Mouse (Mus musculus): ENCODE results near the gene Btbd9. TPM values are rescaled to one million over a fixed set of nuclear protein-coding genes. Genes with fewer than 3 reads are reported as not detected.

Btbd9 gene
- total and polyA plus RNA-seq, 3 experiments = 24.7 to 33.8 TPM; not detected in 1

GRCm38 (mm10) chr17:30481766-30482165, 94.5 kb downstream of the Btbd9 start:
- no peaks in the 10 kb centered on the region for H3K9me3 ChIP-seq (replicated peaks; ENCODE audit: insufficient read depth, low read length)
- no peak overlapping the region for H3K4me3 ChIP-seq (ENCODE audit: control insufficient read depth in 1 of 2, insufficient read depth in 1 of 2, low read depth in 2 of 2, low read length in 2 of 2)
- H3K4me1 ChIP-seq (ENCODE audit: control insufficient read depth in 1 of 2, insufficient read depth in 2 of 2, low read length in 2 of 2) = no peaks in the 10 kb centered on the region
- H3K27me3 ChIP-seq (ENCODE audit: control insufficient read depth in 1 of 2, insufficient read depth in 2 of 2, low read length in 2 of 2) = no peaks in the 10 kb centered on the region
- H3K27ac ChIP-seq (ENCODE audit: control insufficient read depth, low read depth, low read length) = no peak overlapping the region
- no peaks in the 10 kb centered on the region for H3K79me2 ChIP-seq (ENCODE audit: control insufficient read depth, insufficient read depth, low read length, poor library complexity)
- no peak overlapping the region for H3K9ac ChIP-seq (ENCODE audit: control insufficient read depth, low read depth, low read length, poor library complexity, severe bottlenecking)
- no peak for DNase-seq (ENCODE audit: low read depth, low spot score)
- no peaks in the 10 kb centered on the region; a peak in 1 of 4 replicates for H3K36me3 ChIP-seq (ENCODE audit: control insufficient read depth in 1 of 2, insufficient read depth in 2 of 2, low read length in 2 of 2)
- TF ChIP-seq JUND (IDR thresholded peaks at IDR 0.05; ENCODE audit: low read depth, low read length) = no peak
- no peak for TF ChIP-seq NELFE (IDR thresholded peaks at IDR 0.05; ENCODE audit: low read depth, low read length)
- TF ChIP-seq BHLHE40 (IDR thresholded peaks at IDR 0.05; ENCODE audit: borderline replicate concordance, low read depth, low read length) = no peak
- TF ChIP-seq ZKSCAN1 (IDR thresholded peaks at IDR 0.05; ENCODE audit: low read depth, low read length) = no peak
- TF ChIP-seq RCOR1 (IDR thresholded peaks at IDR 0.05; ENCODE audit: low read depth, low read length) = no peak
- TF ChIP-seq CHD1 (IDR thresholded peaks at IDR 0.05; ENCODE audit: low read depth, low read length) = no peak
- no peak for TF ChIP-seq MXI1 (IDR thresholded peaks at IDR 0.05; ENCODE audit: low read depth, low read length)
- TF ChIP-seq ETS1 (IDR thresholded peaks at IDR 0.05; ENCODE audit: low read depth, low read length) = no peak
- no peak for TF ChIP-seq MAFK (IDR thresholded peaks at IDR 0.05; ENCODE audit: borderline replicate concordance, low read depth, low read length)

- no peak for DNase-seq (ENCODE audit: low read depth, low spot score)
- Histone ChIP-seq H3K79me2 (ENCODE audit: control insufficient read depth, insufficient read depth, low read length, poor library complexity) (no peaks in the 10 kb centered on the region), H3K9ac (ENCODE audit: control insufficient read depth, low read depth, low read length, poor library complexity, severe bottlenecking) (no peak overlapping the region), H3K36me3 (ENCODE audit: control insufficient read depth in 1 of 2, insufficient read depth in 2 of 2, low read length in 2 of 2) (no peaks in the 10 kb centered on the region; a peak in 1 of 4 replicates), H3K4me1 (ENCODE audit: control insufficient read depth in 1 of 2, insufficient read depth in 2 of 2, low read length in 2 of 2) (no peaks in the 10 kb centered on the region), H3K27ac (ENCODE audit: control insufficient read depth, low read depth, low read length) (no peak overlapping the region), H3K4me3 (ENCODE audit: control insufficient read depth in 1 of 2, insufficient read depth in 1 of 2, low read depth in 2 of 2, low read length in 2 of 2) (no peak overlapping the region), H3K27me3 (ENCODE audit: control insufficient read depth in 1 of 2, insufficient read depth in 2 of 2, low read length in 2 of 2) (no peaks in the 10 kb centered on the region), H3K9me3 (replicated peaks; ENCODE audit: insufficient read depth, low read length) (no peaks in the 10 kb centered on the region)
- TF ChIP-seq USF2 (IDR thresholded peaks at IDR 0.05; ENCODE audit: borderline replicate concordance in 1 of 2, insufficient read depth in 1 of 2, low read depth in 1 of 2, low read length in 2 of 2) (no peak), UBTF (IDR thresholded peaks at IDR 0.05; ENCODE audit: borderline replicate concordance, insufficient read depth, low read depth, low read length) (no peak)
Observed at GRCm38 (mm10) chr17:30481341-30481740, 94.9 kb downstream of the Btbd9 start.

- TF ChIP-seq HCFC1 (IDR thresholded peaks at IDR 0.05; ENCODE audit: low read depth, low read length) (no peak), SMC3 (IDR thresholded peaks at IDR 0.05; ENCODE audit: low read depth, low read length) (no peak), USF1 (IDR thresholded peaks at IDR 0.05; ENCODE audit: low read depth, low read length) (no peak), SIN3A (IDR thresholded peaks at IDR 0.05; ENCODE audit: low read length) (no peak), RAD21 (IDR thresholded peaks at IDR 0.05; ENCODE audit: low read depth, low read length) (no peak), NRF1 (IDR thresholded peaks at IDR 0.05; ENCODE audit: insufficient read depth, low read depth, low read length, poor library complexity, severe bottlenecking) (no peak), ZKSCAN1 (IDR thresholded peaks at IDR 0.05; ENCODE audit: low read depth, low read length) (no peak), ELF1 (IDR thresholded peaks at IDR 0.05; ENCODE audit: low read depth, low read length) (no peak), NELFE (IDR thresholded peaks at IDR 0.05; ENCODE audit: low read depth, low read length) (no peak), MYC (IDR thresholded peaks at IDR 0.05; ENCODE audit: low read depth, low read length) (no peak), MXI1 (IDR thresholded peaks at IDR 0.05; ENCODE audit: low read depth, low read length) (no peak), EP300 (IDR thresholded peaks at IDR 0.05; ENCODE audit: low read depth in 1 of 2, low read length in 2 of 2) (no peak), E2F4 (IDR thresholded peaks at IDR 0.05; ENCODE audit: borderline replicate concordance, low read depth, low read length) (no peak), MAX (IDR thresholded peaks at IDR 0.05; ENCODE audit: low read length) (no peak), BHLHE40 (IDR thresholded peaks at IDR 0.05; ENCODE audit: borderline replicate concordance, low read depth, low read length) (no peak), CHD2 (IDR thresholded peaks at IDR 0.05; ENCODE audit: low read length) (no peak)
- Histone ChIP-seq H3K9me3 (replicated peaks; ENCODE audit: insufficient read depth, low read length) (no peaks in the 10 kb centered on the region), H3K27me3 (ENCODE audit: control insufficient read depth in 1 of 2, insufficient read depth in 2 of 2, low read length in 2 of 2) (no peaks in the 10 kb centered on the region)
Observed at GRCm38 (mm10) chr17:30480381-30480780, 95.9 kb downstream of the Btbd9 start.

More at GRCm38 (mm10) chr17:30480381-30480780, 95.9 kb downstream of the Btbd9 start:
- Histone ChIP-seq H3K9ac (ENCODE audit: control insufficient read depth, low read depth, low read length, poor library complexity, severe bottlenecking) (no peak overlapping the region), H3K36me3 (ENCODE audit: control insufficient read depth in 1 of 2, insufficient read depth in 2 of 2, low read length in 2 of 2) (no peaks in the 10 kb centered on the region; a peak in 1 of 4 replicates), H3K27ac (ENCODE audit: control insufficient read depth, low read depth, low read length) (no peak overlapping the region), H3K79me2 (ENCODE audit: control insufficient read depth, insufficient read depth, low read length, poor library complexity) (no peaks in the 10 kb centered on the region), H3K4me3 (ENCODE audit: control insufficient read depth in 1 of 2, insufficient read depth in 1 of 2, low read depth in 2 of 2, low read length in 2 of 2) (no peak overlapping the region), H3K4me1 (ENCODE audit: control insufficient read depth in 1 of 2, insufficient read depth in 2 of 2, low read length in 2 of 2) (no peaks in the 10 kb centered on the region)
- DNase-seq (ENCODE audit: low read depth, low spot score) = no peak

All from MEL (cell line).